Mouse (Mus musculus) lung, postnatal 0 days (tissue): Measurements from ENCODE around the gene D430041D05Rik. TPM values are rescaled to one million over a fixed set of nuclear protein-coding genes. Genes with fewer than 3 reads are reported as not detected.

Experiments used
- ATAC-seq: fragments of 200-750 bp; cut with Nextera tagmentation; 2 replicates; pipeline ENCODE4 v1.8.0; 2017; ENCODE audit warnings: moderate library complexity
- DNase-seq: peaks from one replicate; pipeline ENCODE4 v3.0.0-alpha.2; 2016; ENCODE audit warnings: low spot score
- H3K27ac ChIP-seq: fragments of 300-500 bp; sonication (generic); 2 replicates; pipeline ENCODE4 v1.5.1; 2014; ENCODE audit warnings: antibody characterized with exemption, mild to moderate bottlenecking, low read length, mixed read lengths
- H3K27me3 ChIP-seq: fragments of 300-500 bp; sonication (generic); replicated peaks from 2 replicates; pipeline ENCODE4 v1.6.1; 2014; ENCODE audit warnings: low read length, mixed read lengths; ENCODE audit not compliant: insufficient read depth
- H3K36me3 ChIP-seq: fragments of 300-500 bp; sonication (generic); 2 replicates; pipeline ENCODE4 v1.6.1; 2014; ENCODE audit warnings: low read length, mixed read lengths; ENCODE audit not compliant: insufficient read depth
- H3K4me1 ChIP-seq: fragments of 300-500 bp; sonication (generic); 2 replicates; pipeline ENCODE4 v1.6.1; 2014; ENCODE audit warnings: antibody characterized with exemption, low read depth, low read length, mixed read lengths; ENCODE audit not compliant: insufficient read depth
- H3K4me2 ChIP-seq: fragments of 300-500 bp; sonication (generic); replicated peaks from 2 replicates; pipeline ENCODE4 v1.6.1; 2014; ENCODE audit warnings: low read depth, mild to moderate bottlenecking, low read length, moderate library complexity, mixed read lengths
- H3K4me3 ChIP-seq: fragments of 300-500 bp; sonication (generic); 2 replicates; pipeline ENCODE4 v1.5.1; 2014; ENCODE audit warnings: low read depth, low read length
- H3K9ac ChIP-seq: fragments of 300-500 bp; sonication (generic); replicated peaks from 2 replicates; pipeline ENCODE4 v1.6.1; 2014; ENCODE audit warnings: low read depth, mild to moderate bottlenecking
- H3K9me3 ChIP-seq: fragments of 300-500 bp; sonication (generic); 2 replicates; pipeline ENCODE4 v1.6.1; 2016; ENCODE audit warnings: low read length, mixed read lengths
- CTCF ChIP-seq: IDR thresholded peaks from 2 replicates; pipeline ENCODE4 v1.5.1; 2016; ENCODE audit warnings: antibody characterized with exemption, mild to moderate bottlenecking
- EP300 ChIP-seq: IDR thresholded peaks from 2 replicates; pipeline ENCODE4 v1.6.1; 2016; ENCODE audit warnings: antibody characterized with exemption, mild to moderate bottlenecking, control low read depth
- WGBS: fragments of 180-500 bp; shearing (Covaris S2); extraction: QIAGEN DNeasy Blood & Tissue Kit; methylation state at CpG from one replicate; pipeline ENCODE4 v1.1.7; 2014; 5-methylcytosine and 5-hydroxymethylcytosine counted together
- polyA plus RNA-seq: library from polyadenylated mRNA; unstranded; fragments of >200 nt; fragmentation: Nextera tagmentation; extraction: Ambion mirVana; gene quantifications from 2 replicates; pipeline ENCODE4 v1.2.1, GENCODE M21; 2015

D430041D05Rik gene
- polyA plus RNA-seq, 1 experiment from 2014 or later: 0.69 TPM

- ATAC-seq (no peak), DNase-seq (no peak)
- Histone ChIP-seq H3K27me3 (no peaks in the 10 kb centered on the region), H3K9me3 (no peaks in the 10 kb centered on the region), H3K9ac (no peak overlapping the region), H3K4me2 (no peak overlapping the region), H3K27ac (no peak overlapping the region), H3K4me1 (no peaks in the 10 kb centered on the region), H3K36me3 (no peaks in the 10 kb centered on the region), H3K4me3 (no peak overlapping the region)
- no peak for TF ChIP-seq EP300
- no peak for TF ChIP-seq CTCF
- WGBS: 67% methylated on average over 2 of the region's 2 CpGs
Observed at GRCm38 (mm10) chr2:104318259-104318658, 92.6 kb downstream of the D430041D05Rik start.

GRCm38 (mm10) chr2:104317631-104318030 is 93.2 kb downstream of the D430041D05Rik start:
- 80% methylated on average over 6 of the region's 6 CpGs for WGBS
- TF ChIP-seq EP300 (no peak), CTCF (no peak)

DNA sequence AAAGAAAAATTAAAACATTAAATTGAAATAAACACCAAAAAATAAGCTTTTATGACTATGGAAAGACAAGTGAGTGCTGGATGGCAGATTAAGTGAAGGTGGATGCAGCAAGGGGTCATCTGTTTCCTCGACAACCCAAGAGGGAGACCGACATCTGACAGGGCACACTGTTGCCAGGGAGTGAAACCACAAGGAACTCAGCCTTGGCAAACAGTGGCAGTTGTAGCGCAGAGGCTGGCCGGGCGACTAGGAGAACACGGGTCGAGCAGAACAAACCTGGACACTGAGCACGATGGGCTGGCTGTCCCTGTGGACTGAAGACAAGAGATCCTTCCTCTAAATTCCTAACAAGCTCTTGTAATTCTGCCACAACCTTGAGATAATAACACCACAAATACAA is 94.3 kb downstream of the D430041D05Rik start:
- WGBS: 68% methylated on average over 8 of the region's 8 CpGs
- Histone ChIP-seq H3K27me3 (no peaks in the 10 kb centered on the region), H3K4me1 (no peaks in the 10 kb centered on the region), H3K27ac (no peak overlapping the region), H3K4me3 (no peak overlapping the region), H3K36me3 (no peaks in the 10 kb centered on the region), H3K9ac (no peak overlapping the region), H3K9me3 (no peaks in the 10 kb centered on the region), H3K4me2 (no peak overlapping the region)
- TF ChIP-seq CTCF (no peak), EP300 (no peak)
- DNase-seq (no peak), ATAC-seq (no peak)

More at GRCm38 (mm10) chr2:104317631-104318030, 93.2 kb downstream of the D430041D05Rik start:
- ATAC-seq: no peak
- H3K27ac ChIP-seq: no peak overlapping the region
- no peak overlapping the region for H3K4me2 ChIP-seq
- H3K9me3 ChIP-seq: no peaks in the 10 kb centered on the region
- no peak overlapping the region for H3K9ac ChIP-seq
- no peak for DNase-seq
- H3K36me3 ChIP-seq: no peaks in the 10 kb centered on the region
- H3K27me3 ChIP-seq: no peaks in the 10 kb centered on the region
- no peak overlapping the region for H3K4me3 ChIP-seq
- H3K4me1 ChIP-seq: no peaks in the 10 kb centered on the region

DNA sequence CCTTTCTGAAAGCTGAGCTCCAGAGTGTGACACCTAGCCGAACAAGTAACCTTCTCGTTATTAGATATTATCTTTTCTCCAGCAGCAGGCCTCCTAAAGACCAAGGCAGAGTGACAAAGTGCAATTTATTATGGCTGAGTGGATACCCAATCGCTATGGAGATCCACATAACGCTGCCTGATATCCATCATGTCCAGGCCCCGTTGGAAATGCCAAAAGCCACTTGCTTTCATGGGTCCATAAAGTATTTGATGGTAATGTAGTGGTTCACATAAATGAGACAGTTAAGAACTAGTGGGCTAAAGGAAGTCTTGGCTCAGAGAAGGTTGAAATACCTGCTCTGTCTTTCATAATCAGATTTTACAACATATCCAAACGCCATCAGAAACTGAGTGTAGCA is 97.6 kb downstream of the D430041D05Rik start:
- 75% methylated on average over 6 of the region's 6 CpGs for WGBS
- H3K4me3 ChIP-seq: no peak overlapping the region
- H3K4me1 ChIP-seq: no peaks in the 10 kb centered on the region
- H3K9ac ChIP-seq: no peak overlapping the region
- no peak for DNase-seq
- TF ChIP-seq EP300: no peak
- TF ChIP-seq CTCF: no peak
- no peaks in the 10 kb centered on the region for H3K27me3 ChIP-seq
- no peak overlapping the region for H3K27ac ChIP-seq
- H3K36me3 ChIP-seq: no peaks in the 10 kb centered on the region
- H3K9me3 ChIP-seq: no peaks in the 10 kb centered on the region
- no peak overlapping the region for H3K4me2 ChIP-seq
- ATAC-seq: no peak

- Histone ChIP-seq H3K36me3 (no peaks in the 10 kb centered on the region), H3K27ac (no peak overlapping the region), H3K4me2 (no peak overlapping the region), H3K27me3 (no peaks in the 10 kb centered on the region), H3K4me3 (no peak overlapping the region), H3K9me3 (no peaks in the 10 kb centered on the region), H3K4me1 (no peaks in the 10 kb centered on the region), H3K9ac (no peak overlapping the region)
- 46% methylated on average over 4 of the region's 4 CpGs for WGBS
- TF ChIP-seq CTCF: no peak
- no peak for TF ChIP-seq EP300
- DNase-seq: no peak
- no peak for ATAC-seq
Observed at GRCm38 (mm10) chr2:104307102-104307501, 103.7 kb downstream of the D430041D05Rik start.

DNA sequence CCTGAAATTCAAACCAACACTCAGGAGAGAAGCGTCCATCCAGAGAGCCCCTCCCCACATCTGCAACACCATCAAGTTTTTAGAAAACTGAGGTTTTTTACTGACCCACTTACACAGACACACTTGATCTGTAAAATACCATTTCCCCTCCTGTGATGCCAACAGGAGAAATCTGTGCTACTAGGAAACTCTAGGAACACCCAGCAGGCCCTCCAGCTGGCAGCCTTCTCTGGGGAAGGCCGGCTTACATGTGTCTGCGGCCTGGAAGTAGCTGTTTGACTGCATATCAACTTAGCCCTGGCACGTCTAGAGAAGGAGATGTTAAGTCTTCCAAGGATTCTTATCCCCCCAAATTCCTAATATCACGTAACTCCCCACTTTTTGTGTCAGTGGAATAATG is 105.1 kb downstream of the D430041D05Rik start:
- no peak for ATAC-seq
- H3K9me3 ChIP-seq: no peaks in the 10 kb centered on the region
- WGBS: 66% methylated on average over 5 of the region's 5 CpGs

GRCm38 (mm10) chr2:104299912-104300311 is 110.9 kb downstream of the D430041D05Rik start:
- DNase-seq (no peak), ATAC-seq (no peak)
- no peaks in the 10 kb centered on the region for H3K27me3 ChIP-seq
- 62% methylated on average over 1 of the region's 1 CpGs for WGBS
- H3K4me1 ChIP-seq: no peaks in the 10 kb centered on the region
- TF ChIP-seq EP300: no peak
- no peak for TF ChIP-seq CTCF
- H3K4me2 ChIP-seq: no peak overlapping the region
- no peak overlapping the region for H3K4me3 ChIP-seq
- H3K9me3 ChIP-seq: no peaks in the 10 kb centered on the region
- no peak overlapping the region for H3K9ac ChIP-seq
- no peaks in the 10 kb centered on the region for H3K36me3 ChIP-seq
- no peak overlapping the region for H3K27ac ChIP-seq

More for the DNA sequence above, 105.1 kb downstream of the D430041D05Rik start:
- Histone ChIP-seq H3K4me3 (no peak overlapping the region), H3K27me3 (no peaks in the 10 kb centered on the region), H3K4me1 (no peaks in the 10 kb centered on the region), H3K27ac (no peak overlapping the region), H3K36me3 (no peaks in the 10 kb centered on the region), H3K9ac (no peak overlapping the region), H3K4me2 (no peak overlapping the region)
- DNase-seq: no peak
- no peak for TF ChIP-seq EP300
- no peak for TF ChIP-seq CTCF
